Mouse (Mus musculus) bone marrow, adult 2 months (tissue): ENCODE measurements around the gene Tff3.

Experiments used
- CTCF ChIP-seq: fragments of 200-500 bp; IDR thresholded peaks from 2 replicates; pipeline ENCODE4 v1.5.1; 2011; ENCODE audit warnings: low read length, control low read depth; ENCODE audit not compliant: control insufficient read depth, insufficient read depth
- POLR2A ChIP-seq: fragments of 200-500 bp; IDR thresholded peaks from 2 replicates; pipeline ENCODE4 v1.6.1; 2011; ENCODE audit warnings: low read depth, mild to moderate bottlenecking, control low read depth, low read length, borderline replicate concordance; ENCODE audit not compliant: control insufficient read depth

DNA sequence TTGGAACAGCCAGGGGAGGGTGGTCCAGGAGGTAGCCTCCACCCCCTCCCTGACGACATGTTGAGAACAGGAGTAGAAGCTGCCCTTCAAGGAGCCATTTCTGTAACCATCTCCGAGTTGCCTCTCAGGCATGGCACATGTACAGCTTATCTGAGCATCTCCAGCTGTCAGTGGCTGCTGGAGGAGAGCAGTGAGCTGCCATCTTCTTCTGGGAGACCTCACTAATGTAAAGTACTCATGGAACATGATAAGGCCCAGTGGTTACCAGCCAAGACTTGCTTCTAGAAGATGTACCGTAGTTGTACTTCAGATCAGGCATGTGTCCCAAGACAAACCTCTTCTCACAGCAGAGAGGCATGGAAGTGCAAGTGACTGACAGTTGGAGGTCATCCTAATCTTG lies 43.9 kb downstream of the Tff3 start:
- no peak for TF ChIP-seq CTCF
- TF ChIP-seq POLR2A = no peak
